Mouse (Mus musculus) megakaryocyte, embryonic 14.5 days (primary cell): ENCODE data around the gene Gm49392.

Experiments used
- FLI1 ChIP-seq: IDR thresholded peaks from 2 replicates; pipeline ENCODE4 v1.6.1; 2012; ENCODE audit warnings: low read length, inconsistent platforms, mixed read lengths
- GATA1 ChIP-seq: IDR thresholded peaks from 3 replicates; pipeline ENCODE4 v1.6.1; 2012; ENCODE audit warnings: mixed read lengths, low read length, inconsistent platforms, borderline replicate concordance

DNA sequence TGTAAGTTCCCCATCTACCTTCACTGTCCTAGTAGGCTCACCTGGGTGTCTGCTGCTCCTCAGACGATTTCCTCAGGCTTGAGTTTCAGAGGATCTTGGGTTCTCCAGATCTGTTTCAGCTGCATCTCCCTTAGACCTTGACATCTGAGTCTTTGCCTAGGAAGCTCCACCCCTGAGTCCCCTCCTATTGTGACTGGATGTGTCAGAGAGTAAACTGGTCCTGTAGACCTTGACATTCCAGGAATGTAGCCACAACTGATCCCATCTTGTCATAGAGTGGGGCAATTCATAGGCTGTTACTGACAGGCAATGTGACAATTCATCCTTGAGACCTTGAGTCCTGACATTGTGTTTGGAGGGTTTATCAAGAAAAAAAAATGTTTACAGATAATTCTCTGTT, 32.4 kb downstream of the Gm49392 start, which contains the start of gene 4930486L24Rik:
- TF ChIP-seq GATA1 (no peak), FLI1 (no peak)
